Mouse (Mus musculus): ENCODE results near the gene Cct5.

Gene Cct5

GRCm38 (mm10) chr15:31601646-31602374, at the start of gene Cct5, which contains the start of gene Fam173b:
Gene Cct5, minus strand, starts transcription at chr15:31601804.
Gene Fam173b, plus strand, starts transcription at chr15:31601852.
- DNase-seq (ENCODE audit: low spot score in 2 of 2): peak; percentile 98

DNA sequence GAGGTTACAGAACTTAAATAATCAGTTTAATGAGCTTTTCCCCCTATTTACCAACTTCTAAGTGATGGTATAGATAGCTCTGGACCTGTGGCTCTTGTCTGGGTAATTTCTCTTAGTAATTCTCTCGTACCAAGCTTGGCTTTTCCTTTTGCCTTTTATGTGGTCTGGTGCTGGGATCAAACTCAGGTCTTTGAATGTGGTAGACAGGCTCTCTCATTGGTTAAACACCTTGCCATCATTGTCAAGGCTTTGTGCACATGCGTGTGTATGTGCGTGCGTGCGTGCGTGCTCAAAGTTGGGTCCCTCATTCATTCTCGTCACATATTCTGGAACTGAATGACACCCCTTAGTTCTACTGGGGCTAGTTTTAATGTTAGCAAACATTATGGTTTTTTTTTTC, 49.2 kb upstream of the Cct5 start:
- no peak for DNase-seq (ENCODE audit: low spot score in 2 of 2)

- DNase-seq (ENCODE audit: low spot score in 2 of 2): peak in 1 of 2 experiments; percentile 2
Observed at GRCm38 (mm10) chr15:31649691-31650090, 48.1 kb upstream of the Cct5 start.

DNA sequence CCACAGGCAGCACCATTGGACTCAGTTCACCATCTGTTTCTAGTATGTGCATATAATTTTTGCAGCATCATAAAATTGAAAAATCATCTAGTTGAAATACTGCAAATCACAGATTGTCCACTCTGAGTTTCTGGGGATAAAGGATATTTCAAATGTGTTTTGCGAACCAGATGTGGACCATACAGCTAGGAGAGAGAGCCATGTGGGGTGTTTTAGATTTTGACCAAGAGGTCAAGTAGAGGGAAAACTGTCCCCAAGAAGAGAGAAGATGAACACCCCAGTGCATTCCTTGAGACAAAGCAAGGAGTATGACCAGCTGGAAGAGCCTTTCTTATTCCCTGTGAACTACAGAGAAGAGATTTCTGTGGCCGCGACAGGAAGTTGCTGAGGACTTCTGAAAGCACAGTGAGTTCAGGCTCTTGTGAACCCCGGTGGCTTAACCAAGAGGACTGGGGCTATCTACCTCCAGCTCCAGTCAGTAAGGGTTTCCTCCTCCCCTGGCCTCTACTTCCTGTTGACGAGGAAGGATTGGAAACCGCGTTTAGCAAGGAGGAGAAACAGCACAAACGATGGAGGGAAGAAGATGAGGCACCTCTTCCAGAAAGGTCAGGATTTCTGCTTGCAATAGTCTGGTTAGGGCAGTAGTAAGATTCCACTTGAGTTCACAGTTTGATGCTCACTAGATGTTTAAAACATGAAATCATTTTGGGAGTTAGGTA, 46.4 kb upstream of the Cct5 start:
- no peak for DNase-seq (ENCODE audit: low spot score in 2 of 2)

DNA sequence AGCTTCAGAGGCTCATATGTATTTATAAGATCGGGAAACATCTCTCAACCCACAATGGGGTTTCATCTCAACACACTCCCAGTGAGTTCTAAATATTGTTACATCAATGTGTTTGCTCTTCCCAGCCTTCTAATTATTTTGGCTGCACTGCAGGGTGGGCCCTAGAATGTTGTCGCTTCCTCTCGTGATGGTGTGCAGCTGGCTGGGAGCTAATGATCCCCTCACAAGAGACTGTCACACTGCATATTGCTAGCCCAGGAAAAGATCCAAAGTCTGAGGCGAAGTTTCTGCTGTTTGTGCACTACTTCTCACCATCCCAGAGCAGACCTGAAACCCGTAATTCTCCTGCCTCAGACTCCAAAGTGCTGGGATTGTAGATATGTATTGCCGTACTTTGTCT, 45.6 kb upstream of the Cct5 start:
- no peak for DNase-seq (ENCODE audit: low spot score in 2 of 2)

- no peak for DNase-seq (ENCODE audit: low spot score in 2 of 2)
Observed at GRCm38 (mm10) chr15:31636091-31636595, 34.5 kb upstream of the Cct5 start.

DNA sequence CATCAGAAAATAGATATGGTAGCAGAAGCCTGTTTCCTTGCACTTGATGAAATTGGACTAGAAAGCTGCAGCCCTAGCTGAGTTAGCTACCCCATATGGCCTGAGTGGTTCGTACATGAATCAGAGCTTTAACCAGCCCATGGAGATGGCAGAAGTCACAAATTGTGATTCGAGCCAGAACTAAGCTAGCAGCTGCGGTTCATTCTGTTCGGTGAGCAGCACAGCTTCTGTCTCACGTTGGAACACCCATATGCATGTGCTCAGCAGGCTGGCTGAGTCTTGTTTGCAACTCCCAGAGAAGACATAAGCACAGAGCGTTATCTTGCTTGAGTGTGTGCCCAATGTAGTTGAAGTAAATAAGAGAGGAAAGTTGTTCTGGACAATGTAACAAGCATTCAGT, 33.0 kb upstream of the Cct5 start:
- no peak for DNase-seq (ENCODE audit: low spot score in 2 of 2)

GRCm38 (mm10) chr15:31632478-31632877, 30.9 kb upstream of the Cct5 start:
- no peak for DNase-seq (ENCODE audit: low spot score in 2 of 2)

GRCm38 (mm10) chr15:31631396-31631858, 29.8 kb upstream of the Cct5 start:
- no peak for DNase-seq (ENCODE audit: low spot score in 2 of 2)

- DNase-seq (ENCODE audit: low spot score in 2 of 2): no peak
Observed at GRCm38 (mm10) chr15:31629556-31629955, 28.0 kb upstream of the Cct5 start.

- DNase-seq (ENCODE audit: low spot score in 2 of 2): no peak
Observed at GRCm38 (mm10) chr15:31628180-31628579, 26.6 kb upstream of the Cct5 start.

- DNase-seq (ENCODE audit: low spot score in 2 of 2): no peak
Observed at GRCm38 (mm10) chr15:31627277-31628154, 25.9 kb upstream of the Cct5 start.

DNA sequence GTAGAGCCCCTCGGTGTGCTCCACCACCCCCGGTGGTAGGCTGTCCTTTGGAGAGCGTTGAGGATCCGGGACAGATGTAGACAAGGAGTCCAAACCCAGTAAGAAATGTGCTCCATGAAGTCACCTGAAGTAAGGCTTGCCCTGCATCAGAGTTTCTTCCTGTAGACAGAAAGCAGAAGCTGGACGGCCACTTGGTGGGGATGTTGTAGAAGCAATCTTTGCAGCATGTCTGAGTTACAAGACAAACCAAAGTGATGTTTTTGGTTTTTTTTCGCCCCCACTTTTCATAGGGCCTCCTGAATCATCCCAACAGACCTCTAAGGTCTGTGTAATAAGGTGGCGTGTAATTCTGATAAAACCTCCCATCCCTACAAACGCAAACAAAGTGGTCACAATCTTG, 17.9 kb upstream of the Cct5 start:
- no peak for DNase-seq (ENCODE audit: low spot score in 2 of 2)

DNA sequence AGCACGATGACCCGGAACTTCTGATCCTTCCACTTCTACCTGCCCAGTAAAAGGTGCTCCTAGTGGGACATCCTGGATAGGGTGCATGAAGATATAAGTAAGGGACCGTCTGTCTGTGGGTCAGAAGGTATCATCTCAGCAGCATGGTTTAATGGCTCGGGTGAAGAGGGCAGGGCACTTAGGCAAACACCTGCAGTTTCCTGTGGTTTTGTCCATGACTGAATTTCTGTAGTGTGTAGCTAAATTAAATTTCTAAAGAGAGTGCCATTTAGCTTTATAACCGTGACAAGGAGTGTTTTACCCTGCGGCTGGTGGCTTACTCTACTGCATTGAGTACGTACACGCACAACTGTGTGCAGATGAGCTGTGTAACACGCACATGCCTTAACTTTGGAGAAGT, 15.7 kb upstream of the Cct5 start:
- DNase-seq (ENCODE audit: low spot score in 2 of 2): peak; percentile 32 to 43

DNA sequence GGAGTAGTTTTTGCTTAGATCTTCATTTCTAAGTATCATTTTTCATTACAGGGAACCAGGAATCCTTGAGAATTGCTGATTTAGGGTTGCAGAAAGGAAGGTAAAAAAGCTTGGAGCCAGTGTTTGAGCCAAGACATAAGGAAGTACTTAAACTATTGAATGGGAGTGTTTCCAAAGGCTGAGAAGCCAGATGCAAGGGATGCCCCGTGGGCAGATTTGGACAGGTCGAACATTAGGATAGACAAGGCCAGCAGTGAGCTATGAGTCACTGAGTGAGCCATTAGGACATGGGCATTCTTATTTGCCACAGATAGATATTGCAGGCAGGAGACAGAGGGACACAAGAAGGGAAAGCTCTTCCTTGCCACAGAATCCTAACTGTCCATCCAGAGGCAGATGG, 13.1 kb upstream of the Cct5 start:
- no peak for DNase-seq (ENCODE audit: low spot score in 2 of 2)

- no peak for DNase-seq (ENCODE audit: low spot score in 2 of 2)
Observed at GRCm38 (mm10) chr15:31613826-31614453, 12.3 kb upstream of the Cct5 start.

DNA sequence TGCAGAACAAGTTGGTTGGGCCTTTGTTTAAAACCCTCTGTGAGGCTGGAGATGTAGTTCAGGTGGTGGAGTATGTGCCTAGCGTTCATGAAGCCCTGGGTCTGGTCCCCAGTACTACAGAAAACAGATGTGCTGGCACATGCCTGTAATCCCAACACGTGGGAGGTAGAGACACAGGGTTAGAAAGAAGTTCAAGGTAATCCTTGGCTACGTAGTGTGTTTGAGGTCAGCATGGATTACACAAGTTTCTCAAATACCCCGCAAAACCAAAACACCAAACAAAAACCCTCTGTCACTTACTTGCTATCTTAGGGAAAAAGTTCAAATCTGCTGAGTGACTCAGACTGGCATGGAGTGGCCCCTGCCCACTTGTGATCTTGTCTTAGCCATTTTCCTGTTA, 10.4 kb upstream of the Cct5 start:
- no peak for DNase-seq (ENCODE audit: low spot score in 2 of 2)

DNA sequence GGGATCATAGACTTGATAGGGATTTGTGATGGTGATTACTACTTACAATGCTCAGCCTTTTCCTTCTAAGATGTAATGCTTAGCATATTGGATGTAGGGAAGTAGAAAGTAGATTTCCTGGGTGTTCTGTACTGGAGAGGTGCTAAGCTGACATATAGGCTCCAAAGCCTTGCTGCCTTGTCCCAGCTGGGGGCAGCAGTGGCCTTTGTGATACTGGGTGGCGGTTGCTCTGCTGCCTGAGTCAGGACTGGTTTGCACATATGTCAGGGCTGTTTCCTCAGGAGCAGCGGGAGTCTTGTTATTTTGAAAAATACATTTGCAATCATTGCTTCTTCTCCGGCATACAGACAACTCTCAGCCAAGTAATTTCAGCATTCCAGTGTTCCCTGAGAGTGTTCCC, 9.4 kb upstream of the Cct5 start:
- DNase-seq (ENCODE audit: low spot score in 2 of 2): no peak

DNA sequence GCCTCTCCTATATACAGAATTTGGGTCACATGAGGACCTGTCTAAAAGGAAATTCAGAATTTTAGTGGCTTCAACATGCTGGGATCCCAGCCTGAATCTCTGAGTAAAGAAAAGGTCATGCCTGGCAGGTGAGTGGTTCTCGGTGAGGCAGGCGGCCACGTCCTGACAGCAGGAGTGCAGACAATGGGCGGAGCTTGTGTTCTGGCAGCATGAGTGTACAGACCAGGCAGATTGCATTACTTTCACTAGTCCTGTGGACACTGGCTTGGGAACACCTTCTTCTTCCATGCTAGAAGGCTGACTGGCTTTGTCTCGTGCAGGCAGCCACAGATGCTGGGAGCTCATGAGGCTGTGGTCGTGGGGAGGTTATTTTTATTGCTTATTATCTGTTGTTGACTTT, 5.2 kb upstream of the Cct5 start:
- DNase-seq (ENCODE audit: low spot score in 2 of 2): no peak

- DNase-seq (ENCODE audit: low spot score in 2 of 2): no peak
Observed at GRCm38 (mm10) chr15:31603113-31603512, 1.5 kb upstream of the Cct5 start.

DNA sequence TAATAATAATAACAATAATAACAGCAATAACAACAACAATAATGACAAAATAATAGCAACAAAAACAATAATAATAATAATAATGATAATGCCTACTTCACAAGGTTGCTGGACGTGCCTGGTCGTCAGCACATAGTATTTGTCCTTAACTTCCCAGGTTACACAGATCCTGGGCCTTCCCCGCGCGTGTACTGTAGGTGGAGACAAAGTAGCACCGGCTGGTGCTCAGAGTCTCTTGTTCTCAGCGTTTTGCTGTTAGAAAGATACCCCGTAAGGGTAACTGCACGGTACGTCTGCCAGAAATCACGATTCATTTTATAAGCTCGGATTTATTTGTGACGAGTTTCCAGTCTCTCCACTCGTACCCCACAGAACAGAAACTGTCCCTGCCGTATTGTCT, 822 bp upstream of the Cct5 start:
- peak; percentile 50 to 61 for DNase-seq (ENCODE audit: low spot score in 2 of 2)

DNA sequence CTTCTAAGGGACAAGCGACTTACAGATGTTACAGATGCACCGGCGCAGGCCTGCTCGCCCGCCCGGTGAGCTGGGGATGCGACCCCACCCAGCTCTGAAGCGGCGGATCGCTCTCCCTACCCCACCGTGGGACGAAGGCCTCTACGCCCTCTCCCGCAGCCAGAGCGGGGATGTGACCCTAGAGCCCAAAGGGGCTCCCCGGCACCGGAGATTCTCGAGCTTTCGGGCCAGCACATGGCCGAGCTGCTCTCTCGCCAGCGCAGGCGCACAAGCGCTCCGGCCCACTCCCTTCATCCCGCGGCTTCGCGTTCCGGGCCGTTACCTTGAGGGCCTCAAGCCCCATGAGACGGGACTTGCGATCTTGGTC, 342 bp downstream of the Cct5 start:
- DNase-seq (ENCODE audit: low spot score in 2 of 2): no peak
